Mouse (Mus musculus): Measurements from ENCODE around the gene Vps26a. TPM values are rescaled to one million over a fixed set of nuclear protein-coding genes. Genes with fewer than 3 reads are reported as not detected.
"Not testable (repeated sequence)": the region's sequence is repeated elsewhere in the genome, so short reads cannot be mapped to it uniquely, and the experiment has no call there.

Gene Vps26a
- polyA plus RNA-seq, 1 experiment = 104 TPM

DNA sequence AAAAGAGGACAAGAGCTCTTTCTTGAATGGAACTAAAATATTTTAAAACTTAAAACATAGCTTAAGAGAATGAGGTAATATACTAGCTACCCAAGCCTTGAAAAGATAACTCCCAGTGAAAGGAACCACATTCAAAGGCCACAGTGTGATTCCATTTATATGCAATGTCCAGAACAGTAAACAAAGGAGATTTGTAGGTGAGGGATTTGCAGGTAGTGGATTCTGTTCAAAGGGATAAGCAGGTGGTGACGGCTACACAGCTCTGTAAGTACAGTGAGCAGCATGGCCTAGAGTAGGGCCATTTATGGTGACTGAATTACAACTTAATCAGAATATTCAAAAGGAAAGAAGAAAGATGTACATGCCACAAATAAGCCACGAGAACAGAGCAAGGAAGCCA lies 9.6 kb downstream of the Vps26a start:
- Histone ChIP-seq H3K36me3 (ENCODE audit: control insufficient read depth, insufficient read depth, low read length) (no peaks in the 10 kb centered on the region; the same call in 1 of the 2 replicates), H3K27ac (ENCODE audit: control insufficient read depth, insufficient read depth, low read depth, low read length) (no peak overlapping the region), H3K27me3 (ENCODE audit: control insufficient read depth, insufficient read depth, low read length) (no peaks in the 10 kb centered on the region), H3K4me3 (ENCODE audit: control insufficient read depth, low read depth, low read length) (no peak overlapping the region), H3K4me1 (ENCODE audit: control insufficient read depth, insufficient read depth, low read length) (peaks cover 2% of the 10 kb centered on the region; the same call in 1 of the 2 replicates)
- TF ChIP-seq CTCF (IDR thresholded peaks at IDR 0.05; ENCODE audit: control insufficient read depth, insufficient read depth, insufficient replicate concordance, low read depth, low read length) (no peak), POLR2A (IDR thresholded peaks at IDR 0.05; ENCODE audit: control insufficient read depth, low read depth, low read length) (no peak)

DNA sequence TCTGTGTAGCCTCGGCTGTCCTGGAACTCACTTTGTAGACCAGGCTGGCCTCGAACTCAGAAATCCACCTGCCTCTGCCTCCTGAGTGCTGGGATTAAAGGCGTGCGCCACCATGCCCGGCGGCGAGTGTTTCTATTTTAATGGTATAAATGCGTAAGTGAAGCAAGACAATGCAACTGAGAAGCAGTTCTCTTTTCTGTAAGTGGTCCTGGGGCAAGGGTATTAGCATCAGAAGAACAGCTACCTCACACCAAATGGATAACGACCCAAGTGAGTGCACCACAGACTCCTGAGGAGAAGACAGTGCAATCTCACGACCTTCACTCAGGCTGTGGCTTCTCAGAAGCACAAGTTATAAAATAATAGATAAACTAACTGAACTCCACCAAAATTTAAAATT lies 11.7 kb downstream of the Vps26a start:
- no peak overlapping the region for H3K4me3 ChIP-seq (ENCODE audit: control insufficient read depth, low read depth, low read length)
- H3K4me1 ChIP-seq (ENCODE audit: control insufficient read depth, insufficient read depth, low read length) = peaks cover 2% of the 10 kb centered on the region; the same call in 1 of the 2 replicates
- no peaks in the 10 kb centered on the region for H3K27me3 ChIP-seq (ENCODE audit: control insufficient read depth, insufficient read depth, low read length)
- no peaks in the 10 kb centered on the region; the same call in 1 of the 2 replicates for H3K36me3 ChIP-seq (ENCODE audit: control insufficient read depth, insufficient read depth, low read length)
- no peak for TF ChIP-seq CTCF (IDR thresholded peaks at IDR 0.05; ENCODE audit: control insufficient read depth, insufficient read depth, insufficient replicate concordance, low read depth, low read length)
- H3K27ac ChIP-seq (ENCODE audit: control insufficient read depth, insufficient read depth, low read depth, low read length) = no peak overlapping the region

DNA sequence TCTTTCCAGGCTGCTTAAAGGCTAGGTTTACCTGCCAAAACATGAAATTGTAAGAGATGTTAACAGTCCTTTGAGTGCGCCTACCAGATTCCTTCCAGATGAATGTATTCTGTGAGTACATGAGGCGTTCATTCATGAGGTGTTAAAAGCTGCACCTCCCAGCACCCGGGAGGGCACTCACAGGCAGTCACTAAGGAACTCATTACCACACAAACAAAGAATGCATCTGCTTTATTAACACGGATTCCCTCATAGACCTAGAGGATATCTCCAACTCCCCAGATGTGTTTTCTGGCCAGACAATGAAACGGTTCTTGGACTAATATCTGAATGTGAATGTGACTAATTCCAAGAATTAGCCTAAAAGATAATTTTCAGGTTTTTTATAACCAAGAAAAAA lies 15.5 kb downstream of the Vps26a start:
- Histone ChIP-seq H3K27ac (ENCODE audit: control insufficient read depth, insufficient read depth, low read depth, low read length) (no peak overlapping the region), H3K27me3 (ENCODE audit: control insufficient read depth, insufficient read depth, low read length) (no peaks in the 10 kb centered on the region), H3K4me1 (ENCODE audit: control insufficient read depth, insufficient read depth, low read length) (peaks cover 2% of the 10 kb centered on the region; the same call in 1 of the 2 replicates), H3K36me3 (ENCODE audit: control insufficient read depth, insufficient read depth, low read length) (no peaks in the 10 kb centered on the region; the same call in 1 of the 2 replicates), H3K4me3 (ENCODE audit: control insufficient read depth, low read depth, low read length) (no peak overlapping the region)
- no peak for TF ChIP-seq POLR2A (IDR thresholded peaks at IDR 0.05; ENCODE audit: control insufficient read depth, low read depth, low read length)
- TF ChIP-seq CTCF (IDR thresholded peaks at IDR 0.05; ENCODE audit: control insufficient read depth, insufficient read depth, insufficient replicate concordance, low read depth, low read length) = no peak

DNA sequence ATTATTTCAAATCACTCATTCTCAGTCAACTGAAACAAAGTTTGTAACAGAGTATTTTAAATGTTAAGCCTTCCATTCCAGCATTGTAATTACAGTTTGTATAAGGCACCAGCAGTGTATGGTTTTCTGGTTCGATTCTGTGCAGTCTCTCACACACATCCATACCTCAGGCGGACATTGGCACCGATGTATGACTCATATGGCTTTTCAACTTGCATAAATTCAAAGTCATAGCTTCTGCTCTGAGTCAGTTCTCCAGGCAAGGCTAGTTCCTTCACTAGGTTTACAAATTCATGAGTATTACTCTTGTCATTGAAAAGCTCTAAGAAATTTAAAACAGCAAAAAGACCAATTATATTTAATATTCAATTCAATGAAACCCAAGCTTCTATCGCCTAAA lies 16.9 kb downstream of the Vps26a start:
- no peaks in the 10 kb centered on the region; the same call in 1 of the 2 replicates for H3K36me3 ChIP-seq (ENCODE audit: control insufficient read depth, insufficient read depth, low read length)
- TF ChIP-seq CTCF (IDR thresholded peaks at IDR 0.05; ENCODE audit: control insufficient read depth, insufficient read depth, insufficient replicate concordance, low read depth, low read length) = no peak
- no peak for TF ChIP-seq POLR2A (IDR thresholded peaks at IDR 0.05; ENCODE audit: control insufficient read depth, low read depth, low read length)
- H3K4me1 ChIP-seq (ENCODE audit: control insufficient read depth, insufficient read depth, low read length) = no peaks in the 10 kb centered on the region
- H3K27me3 ChIP-seq (ENCODE audit: control insufficient read depth, insufficient read depth, low read length) = no peaks in the 10 kb centered on the region
- H3K27ac ChIP-seq (ENCODE audit: control insufficient read depth, insufficient read depth, low read depth, low read length) = no peak overlapping the region
- no peak overlapping the region for H3K4me3 ChIP-seq (ENCODE audit: control insufficient read depth, low read depth, low read length)

DNA sequence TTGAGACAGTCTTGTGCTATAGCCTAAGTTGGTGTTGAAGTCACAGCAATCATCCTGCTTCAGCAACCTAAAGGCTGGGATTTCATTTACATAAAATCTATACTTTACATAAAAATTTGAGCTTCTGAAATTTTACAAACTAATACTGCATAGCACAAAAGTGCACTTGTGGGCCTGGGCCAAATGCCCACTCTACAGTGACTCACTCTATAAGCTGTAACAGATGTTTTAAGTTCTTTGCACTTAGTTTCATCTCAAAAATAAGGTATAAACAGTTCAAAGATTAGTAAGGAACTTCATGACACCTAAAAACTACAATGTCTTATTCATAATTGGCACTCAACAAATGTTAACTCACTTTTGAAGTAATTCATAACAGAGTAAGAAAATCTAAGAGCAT lies 25.3 kb downstream of the Vps26a start:
- Histone ChIP-seq H3K27ac (ENCODE audit: control insufficient read depth, insufficient read depth, low read depth, low read length) (no peak overlapping the region), H3K4me1 (ENCODE audit: control insufficient read depth, insufficient read depth, low read length) (no peaks in the 10 kb centered on the region), H3K36me3 (ENCODE audit: control insufficient read depth, insufficient read depth, low read length) (peaks cover 3% of the 10 kb centered on the region; the same call in 1 of the 2 replicates), H3K27me3 (ENCODE audit: control insufficient read depth, insufficient read depth, low read length) (no peaks in the 10 kb centered on the region), H3K4me3 (ENCODE audit: control insufficient read depth, low read depth, low read length) (no peak overlapping the region)
- TF ChIP-seq POLR2A (IDR thresholded peaks at IDR 0.05; ENCODE audit: control insufficient read depth, low read depth, low read length) (no peak), CTCF (IDR thresholded peaks at IDR 0.05; ENCODE audit: control insufficient read depth, insufficient read depth, insufficient replicate concordance, low read depth, low read length) (no peak)

DNA sequence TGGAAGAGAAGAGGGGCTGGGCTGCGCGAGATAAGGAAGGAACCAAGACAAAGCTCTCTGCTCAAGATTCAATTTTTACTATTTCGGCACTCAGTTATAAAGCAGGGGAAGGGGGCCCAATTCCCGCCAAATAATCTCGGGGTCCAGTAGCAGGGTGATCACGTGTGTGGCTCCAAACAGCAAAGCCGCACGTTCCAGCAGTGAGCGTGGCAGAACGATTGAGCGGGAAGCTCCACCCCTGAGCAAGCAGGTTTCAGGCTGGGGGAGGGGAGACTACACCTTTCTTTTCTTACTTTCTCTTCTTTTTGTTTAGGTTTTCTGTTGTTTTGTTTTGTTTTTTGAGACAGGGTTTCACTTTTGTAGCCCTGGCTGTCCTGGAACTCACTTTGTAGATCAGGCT lies 34.6 kb downstream of the Vps26a start:
- not testable (repeated sequence) for H3K4me1 ChIP-seq (ENCODE audit: control insufficient read depth, insufficient read depth, low read length); H3K27me3 ChIP-seq (ENCODE audit: control insufficient read depth, insufficient read depth, low read length); H3K27ac ChIP-seq (ENCODE audit: control insufficient read depth, insufficient read depth, low read depth, low read length); H3K36me3 ChIP-seq (ENCODE audit: control insufficient read depth, insufficient read depth, low read length)
- H3K4me3 ChIP-seq (ENCODE audit: control insufficient read depth, low read depth, low read length) = peak overlapping the region; percentile 91

DNA sequence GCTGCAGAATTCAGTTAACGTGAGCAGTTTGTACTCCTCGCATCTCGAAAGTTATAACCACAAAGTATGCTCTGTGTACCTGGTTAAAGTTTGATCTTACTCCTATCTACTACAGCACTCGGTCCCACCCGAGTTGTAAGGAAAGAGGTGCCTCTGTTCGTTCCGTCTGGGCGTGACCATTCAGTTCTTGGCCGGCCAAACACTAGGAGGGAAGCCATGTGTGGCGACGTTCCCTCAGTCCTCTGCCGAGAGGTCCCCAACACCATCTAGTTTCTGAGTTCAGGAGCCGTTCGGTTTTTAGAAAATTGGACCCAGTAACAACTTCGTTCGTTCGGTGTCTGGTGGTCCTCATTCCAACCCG lies 36.3 kb downstream of the Vps26a start:
- TF ChIP-seq POLR2A (IDR thresholded peaks at IDR 0.05; ENCODE audit: control insufficient read depth, low read depth, low read length) (peak; percentile 36; the same call in 1 of the 2 replicates), CTCF (IDR thresholded peaks at IDR 0.05; ENCODE audit: control insufficient read depth, insufficient read depth, insufficient replicate concordance, low read depth, low read length) (0 out of 2 replicates have a peak, but pooled peaks have one; percentile 6)
- no peaks in the 10 kb centered on the region for H3K27me3 ChIP-seq (ENCODE audit: control insufficient read depth, insufficient read depth, low read length)
- peak overlapping the region; percentile 91 for H3K4me3 ChIP-seq (ENCODE audit: control insufficient read depth, low read depth, low read length)
- H3K36me3 ChIP-seq (ENCODE audit: control insufficient read depth, insufficient read depth, low read length) = no peaks in the 10 kb centered on the region; the same call in none of the 2 replicates
- peaks cover 4% of the 10 kb centered on the region for H3K4me1 ChIP-seq (ENCODE audit: control insufficient read depth, insufficient read depth, low read length)
- peak overlapping the region; percentile 97 for H3K27ac ChIP-seq (ENCODE audit: control insufficient read depth, insufficient read depth, low read depth, low read length)
